In genomic region chr7:132940569-132940968, GRCm38 (mm10) we compare ENCODE assay signal across 20 mouse cellular contexts.
"Had no signal": no experiment of that assay in that cellular context is flagged by ENCODE, and none has a peak within 500 bp of the region (broad histone marks: within the 10 kb centered on the region; RNA-seq: fewer than 3 reads in every experiment).

No protein-coding gene starts in this region.

- H3K4me3 ChIP-seq: midbrain, embryonic 10.5 days; midbrain, embryonic 12.5 days; myocyte; neural tube, embryonic 13.5 days; neural tube, embryonic 15.5 days; stomach, embryonic 15.5 days had no signal

- H3K9ac ChIP-seq: lung, embryonic 14.5 days; midbrain, embryonic 12.5 days; neural tube, embryonic 13.5 days; neural tube, embryonic 15.5 days; stomach, embryonic 15.5 days had no signal

- H3K4me2 ChIP-seq: lung, embryonic 14.5 days; midbrain, embryonic 12.5 days; neural tube, embryonic 13.5 days; neural tube, embryonic 15.5 days; stomach, embryonic 15.5 days had no signal

- ATAC-seq: midbrain, embryonic 16.5 days had no signal

- H3K9me3 ChIP-seq: midbrain, embryonic 10.5 days; midbrain, embryonic 12.5 days; neural tube, embryonic 13.5 days; neural tube, embryonic 15.5 days; stomach, embryonic 15.5 days had no signal

- H3K27ac ChIP-seq: midbrain, embryonic 10.5 days; midbrain, embryonic 12.5 days; neural tube, embryonic 13.5 days; neural tube, embryonic 15.5 days; stomach, embryonic 15.5 days had no signal

- H3K4me1 ChIP-seq: midbrain, embryonic 10.5 days; midbrain, embryonic 12.5 days; neural tube, embryonic 13.5 days; neural tube, embryonic 15.5 days had no signal

- DNase-seq: lung, adult 18-20 months; lung, embryonic 14.5 days; lung, postnatal 10 days; lung, postnatal 4 days; midbrain, embryonic 14.5 days; retina, postnatal 1 day; right cerebral cortex, adult 18-20 months; right cerebral cortex, postnatal 25 days; right cerebral cortex, postnatal 4 days; spleen, adult 18-20 months; thymus, adult 18-20 months; thymus, postnatal 14 days; thymus, postnatal 36 days had no signal

- H3K36me3 ChIP-seq: midbrain, embryonic 10.5 days; midbrain, embryonic 12.5 days; neural tube, embryonic 13.5 days; neural tube, embryonic 15.5 days; stomach, embryonic 15.5 days had no signal

- H3K27me3 ChIP-seq: midbrain, embryonic 12.5 days; neural tube, embryonic 13.5 days; neural tube, embryonic 15.5 days; stomach, embryonic 15.5 days had no signal
